Mouse (Mus musculus) testis, adult 2 months (tissue): ENCODE data around the gene Mylpf.

Source experiments
- CTCF ChIP-seq: fragments of 200-500 bp; IDR thresholded peaks from 2 replicates; pipeline ENCODE4 v1.5.1; 2012; ENCODE audit warnings: low read depth, mild to moderate bottlenecking, inconsistent platforms, low read length, moderate library complexity; ENCODE audit not compliant: control insufficient read depth, insufficient read depth, insufficient replicate concordance
- POLR2A ChIP-seq: fragments of 200-500 bp; IDR thresholded peaks from 2 replicates; pipeline ENCODE4 v1.6.1; 2012; ENCODE audit warnings: low read depth, mild to moderate bottlenecking, inconsistent platforms, low read length, moderate library complexity; ENCODE audit not compliant: control insufficient read depth

GRCm38 (mm10) chr7:127196484-127196883 is 12.2 kb upstream of the Mylpf start:
- TF ChIP-seq POLR2A = no peak
- no peak for TF ChIP-seq CTCF
